Mouse (Mus musculus) ES-E14 (cell line): Measurements from ENCODE around the gene Tmem156. TPM values are rescaled to one million over a fixed set of nuclear protein-coding genes. Genes with fewer than 3 reads are reported as not detected.
"Not testable (repeated sequence)": the region's sequence is repeated elsewhere in the genome, so short reads cannot be mapped to it uniquely, and the experiment has no call there.

Source experiments
- DNase-seq: peaks from one replicate; pipeline ENCODE4 v3.0.0-alpha.2; 2013; ENCODE audit warnings: low read depth, low spot score
- H3K27ac ChIP-seq: 2 replicates; pipeline ENCODE4 v1.5.1; 2012; ENCODE audit warnings: low read depth, mild to moderate bottlenecking, low read length, moderate library complexity, mixed read lengths; ENCODE audit not compliant: poor library complexity, insufficient read depth, severe bottlenecking
- H3K36me3 ChIP-seq: 2 replicates; pipeline ENCODE4 v1.6.1; 2012; ENCODE audit warnings: mild to moderate bottlenecking, low read length, moderate library complexity, mixed read lengths; ENCODE audit not compliant: control insufficient read depth, poor library complexity, insufficient read depth, severe bottlenecking
- H3K4me1 ChIP-seq, 2 experiments: fragments of 150-350 bp in 1 of 2; sonication (generic) in 1 of 2; 2 replicates each; pipeline ENCODE4 v1.6.1; 2012; ENCODE audit warnings: low read length in 2 of 2, mild to moderate bottlenecking in 1 of 2, mixed read lengths in 1 of 2; ENCODE audit not compliant: control insufficient read depth in 2 of 2, insufficient read depth in 2 of 2, poor library complexity in 1 of 2
- H3K4me3 ChIP-seq, 2 experiments: fragments of 150-350 bp in 1 of 2; sonication (generic) in 1 of 2; 2 replicates each; pipeline ENCODE4 v1.5.1; 2012; ENCODE audit warnings: low read length in 2 of 2, low read depth in 1 of 2, mild to moderate bottlenecking in 1 of 2, mixed read lengths in 1 of 2; ENCODE audit not compliant: insufficient read depth in 1 of 2, poor library complexity in 1 of 2, severe bottlenecking in 1 of 2
- H3K9ac ChIP-seq: 2 replicates; pipeline ENCODE4 v1.6.1; 2012; ENCODE audit warnings: low read depth, mild to moderate bottlenecking, low read length, mixed read lengths; ENCODE audit not compliant: poor library complexity, insufficient read depth, severe bottlenecking
- H3K9me3 ChIP-seq: fragments of 150-350 bp; sonication (generic); 2 replicates; pipeline ENCODE4 v1.6.1; 2012; ENCODE audit warnings: low read depth, mild to moderate bottlenecking, low read length; ENCODE audit not compliant: control insufficient read depth, insufficient read depth
- CHD2 ChIP-seq: IDR thresholded peaks from 2 replicates; pipeline ENCODE4 v1.6.1; 2014; ENCODE audit warnings: mild to moderate bottlenecking, low read depth, low read length, inconsistent platforms
- HCFC1 ChIP-seq: IDR thresholded peaks from 2 replicates; pipeline ENCODE4 v1.6.1; 2012; ENCODE audit warnings: low read length, inconsistent platforms, borderline replicate concordance; ENCODE audit not compliant: insufficient read depth
- MAFK ChIP-seq: IDR thresholded peaks from 2 replicates; pipeline ENCODE4 v1.6.1; 2014; ENCODE audit warnings: mild to moderate bottlenecking, low read depth, low read length, inconsistent platforms; ENCODE audit not compliant: insufficient read depth
- ZC3H11A ChIP-seq: IDR thresholded peaks from 2 replicates; pipeline ENCODE4 v1.6.1; 2012; ENCODE audit warnings: low read depth, mild to moderate bottlenecking, inconsistent platforms, low read length, borderline replicate concordance
- ZNF384 ChIP-seq: IDR thresholded peaks from 2 replicates; pipeline ENCODE4 v1.6.1; 2012; ENCODE audit warnings: low read depth, low read length, inconsistent platforms
- in situ Hi-C, 2 experiments: fragments of 600-800 bp; cut with MboI; formaldehyde crosslinking; loops; one replicate each; pipeline ENCODE4 v1.15.1; 2025; ENCODE audit warnings: low sequenced_read_pairs in 2 of 2, inconsistent platforms in 1 of 2; ENCODE audit not compliant: unreplicated experiment in 2 of 2
- total RNA-seq: library from RNA; depleted of rRNA; stranded (reverse); fragments of 300-350 nt; gene quantifications from 2 replicates; pipeline ENCODE4 v1.2.3, GENCODE M21; 2012

Gene Tmem156
- total RNA-seq, 1 experiment = 0.40 TPM

DNA sequence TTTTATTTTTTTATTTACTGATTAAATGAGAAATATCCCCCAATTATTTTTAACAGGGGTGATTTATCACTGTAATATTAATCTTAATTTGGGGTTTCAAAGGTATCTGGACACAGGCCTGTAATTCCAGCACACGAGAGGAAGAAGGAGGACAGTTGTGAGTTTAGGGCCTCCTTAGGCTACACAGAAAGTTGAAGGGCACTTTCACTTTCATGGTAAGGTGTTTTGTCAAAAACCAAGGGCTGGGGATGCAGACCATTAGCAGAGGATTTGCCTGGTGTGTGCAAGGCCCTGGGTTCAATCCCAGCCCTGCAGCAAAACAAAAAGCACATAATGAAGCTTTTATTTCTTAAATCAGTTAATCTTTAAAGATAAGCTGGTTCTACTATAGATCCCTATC lies 27.6 kb upstream of the Tmem156 start:
- Histone ChIP-seq H3K4me1 (no peaks in the 10 kb centered on the region), H3K27ac (no peak overlapping the region), H3K9ac (no peak overlapping the region), H3K4me3 (no peak overlapping the region), H3K36me3 (no peaks in the 10 kb centered on the region), H3K9me3 (no peaks in the 10 kb centered on the region)
- DNase-seq = no peak
- TF ChIP-seq ZC3H11A (no peak), CHD2 (no peak), ZNF384 (no peak), MAFK (no peak), HCFC1 (no peak)
- in situ Hi-C loops = no loop called here

DNA sequence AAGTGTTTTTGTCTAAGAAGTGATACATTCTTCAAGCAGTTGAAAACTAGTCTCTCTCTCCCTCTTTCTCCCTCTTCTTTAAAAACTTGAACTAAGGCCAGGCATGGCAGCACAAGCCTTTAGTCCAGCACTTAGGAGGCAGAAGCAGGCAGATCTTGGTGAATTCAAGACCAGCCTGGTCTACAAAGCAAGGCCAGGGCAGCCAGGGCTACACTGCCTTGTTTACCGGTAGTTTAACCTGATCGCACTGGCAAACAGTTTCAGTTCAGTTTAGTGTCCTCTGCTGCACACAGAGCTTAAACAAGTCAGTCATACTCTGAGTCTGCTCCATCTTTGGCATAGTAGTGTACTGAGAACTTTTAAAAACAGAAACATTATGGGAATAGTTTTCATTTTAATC lies 24.9 kb upstream of the Tmem156 start:
- Histone ChIP-seq H3K4me1 (no peaks in the 10 kb centered on the region), H3K27ac (no peak overlapping the region), H3K9me3 (no peaks in the 10 kb centered on the region), H3K4me3 (no peak overlapping the region), H3K36me3 (no peaks in the 10 kb centered on the region), H3K9ac (no peak overlapping the region)
- in situ Hi-C loops = no loop called here
- TF ChIP-seq MAFK = no peak
- no peak for TF ChIP-seq HCFC1
- TF ChIP-seq ZC3H11A = no peak
- no peak for TF ChIP-seq CHD2
- no peak for TF ChIP-seq ZNF384
- DNase-seq = no peak

DNA sequence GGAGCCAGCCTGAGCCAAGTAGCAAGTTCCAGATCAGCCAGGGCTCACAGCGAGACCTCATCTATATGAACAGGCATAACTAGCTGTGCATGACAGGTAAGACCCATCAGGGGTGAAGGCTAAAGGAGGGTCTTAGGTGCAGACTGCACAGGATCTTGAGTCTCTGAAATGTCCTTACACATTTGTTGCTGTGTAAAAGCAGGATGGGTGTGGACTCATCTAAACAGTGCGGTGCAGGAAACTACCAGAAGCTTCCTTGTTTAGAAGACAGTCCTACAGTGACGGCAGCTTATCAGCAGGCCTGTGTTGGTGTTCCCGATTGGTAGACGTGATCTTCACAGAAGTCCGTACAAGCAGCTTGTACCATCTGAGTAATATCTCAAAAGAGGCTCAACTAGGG lies 21.4 kb upstream of the Tmem156 start:
- H3K9ac ChIP-seq = no peak overlapping the region
- no peaks in the 10 kb centered on the region for H3K36me3 ChIP-seq
- in situ Hi-C loops = no loop called here
- TF ChIP-seq ZC3H11A = no peak
- TF ChIP-seq MAFK = no peak
- TF ChIP-seq ZNF384 = no peak
- no peak for TF ChIP-seq HCFC1
- H3K27ac ChIP-seq = no peak overlapping the region
- H3K4me3 ChIP-seq = no peak overlapping the region
- no peaks in the 10 kb centered on the region for H3K4me1 ChIP-seq
- no peak for DNase-seq
- no peaks in the 10 kb centered on the region for H3K9me3 ChIP-seq

DNA sequence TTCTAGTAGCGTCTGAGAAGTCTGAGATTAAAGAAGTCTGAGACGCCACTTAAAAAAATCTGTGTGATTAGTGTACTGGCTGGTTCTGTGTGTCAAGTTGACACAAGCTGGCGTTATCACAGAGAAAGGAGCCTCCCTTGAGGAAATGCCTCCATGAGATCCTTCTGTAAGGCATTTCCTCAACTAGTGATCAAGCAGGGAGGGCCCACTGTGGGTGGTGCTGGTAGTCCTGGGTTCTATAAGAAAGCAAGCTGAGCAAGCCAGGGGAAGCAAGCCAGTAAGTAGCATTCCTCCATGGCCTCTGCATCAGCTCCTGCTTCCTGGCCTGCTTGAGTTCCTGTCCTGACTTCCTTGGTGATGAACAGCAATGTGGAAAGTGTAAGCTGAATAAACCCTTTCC lies 20.3 kb upstream of the Tmem156 start:
- H3K36me3 ChIP-seq, in situ Hi-C loops, DNase-seq, H3K9me3 ChIP-seq, H3K4me1 ChIP-seq, H3K9ac ChIP-seq, H3K4me3 ChIP-seq, H3K27ac ChIP-seq: not testable (repeated sequence)

DNA sequence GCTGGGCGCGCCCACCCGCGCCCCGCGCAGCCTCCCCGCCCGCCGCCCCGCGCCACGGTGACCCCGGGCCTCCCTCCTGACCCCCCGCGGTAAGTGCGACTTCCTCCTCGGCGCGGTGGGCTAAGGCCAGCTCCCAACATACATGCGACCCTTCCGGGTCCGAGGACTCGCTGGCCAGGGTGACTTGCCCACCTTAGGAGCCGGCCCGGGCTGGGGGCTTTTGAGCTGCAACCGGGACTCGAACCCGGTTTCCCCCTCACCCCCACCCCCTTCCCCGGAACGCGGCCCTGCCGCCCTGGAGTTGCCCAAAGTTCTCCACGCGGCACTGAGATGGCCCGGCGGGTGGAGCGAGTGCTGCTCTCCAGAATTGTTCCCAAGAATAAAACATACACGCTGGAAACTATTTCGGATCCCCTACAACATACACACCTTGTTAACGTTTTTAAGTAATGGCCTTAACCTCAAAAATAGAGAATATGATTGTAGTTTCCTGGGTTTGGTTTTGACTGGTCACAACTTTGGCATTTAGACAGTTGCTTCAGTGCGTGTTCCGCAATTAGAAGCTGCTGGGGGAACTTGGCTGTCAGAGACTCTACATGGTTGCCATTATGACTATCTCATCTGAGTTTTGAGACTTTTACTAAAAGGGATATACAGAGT lies 16.0 kb upstream of the Tmem156 start:
- Histone ChIP-seq H3K4me3 (peak overlapping the region; percentile 70 to 100), H3K4me1 (peaks cover 1 to 3% of the 10 kb centered on the region in 2 experiments; a peak in 2 of 4 replicates), H3K27ac (peak overlapping the region; percentile 19; the same call in 1 of the 2 replicates), H3K9ac (peak overlapping the region; percentile 90), H3K36me3 (no peaks in the 10 kb centered on the region), H3K9me3 (no peaks in the 10 kb centered on the region)
- no peak for DNase-seq
- TF ChIP-seq ZC3H11A = no peak
- no peak for TF ChIP-seq CHD2
- no peak for TF ChIP-seq ZNF384
- TF ChIP-seq MAFK = no peak
- no peak for TF ChIP-seq HCFC1
- in situ Hi-C loops = no loop called here
